Mouse (Mus musculus) stomach, embryonic 14.5 days (tissue): ENCODE results near the gene Creg2. TPM values are rescaled to one million over a fixed set of nuclear protein-coding genes. Genes with fewer than 3 reads are reported as not detected.
"Not testable (repeated sequence)": the region's sequence is repeated elsewhere in the genome, so short reads cannot be mapped to it uniquely, and the experiment has no call there.

ENCODE experiments used
- ATAC-seq: fragments of 200-750 bp; cut with Nextera tagmentation; 2 replicates; pipeline ENCODE4 v1.8.0; 2017; ENCODE audit warnings: low read depth, moderate TSS enrichment; ENCODE audit not compliant: insufficient number of reproducible peaks, insufficient read depth, low FRiP score
- H3K27ac ChIP-seq: fragments of 300-500 bp; sonication (generic); 2 replicates; pipeline ENCODE4 v1.5.1; 2014; ENCODE audit warnings: mild to moderate bottlenecking, low read length, moderate library complexity, mixed read lengths
- H3K27me3 ChIP-seq: fragments of 300-500 bp; sonication (generic); 2 replicates; pipeline ENCODE4 v1.6.1; 2014; ENCODE audit warnings: low read length, control low read depth, mixed read lengths; ENCODE audit not compliant: control insufficient read depth, insufficient read depth
- H3K36me3 ChIP-seq: fragments of 300-500 bp; sonication (generic); 2 replicates; pipeline ENCODE4 v1.6.1; 2014; ENCODE audit warnings: mild to moderate bottlenecking, control low read depth, low read length, moderate library complexity, mixed read lengths; ENCODE audit not compliant: control insufficient read depth, insufficient read depth
- H3K4me1 ChIP-seq: fragments of 300-500 bp; sonication (generic); 2 replicates; pipeline ENCODE4 v1.6.1; 2014; ENCODE audit warnings: low read length, control low read depth, mixed read lengths; ENCODE audit not compliant: control insufficient read depth, insufficient read depth
- H3K4me2 ChIP-seq: fragments of 300-500 bp; sonication (generic); replicated peaks from 2 replicates; pipeline ENCODE4 v1.6.1; 2014; ENCODE audit warnings: low read depth, low read length, control low read depth
- H3K4me3 ChIP-seq: fragments of 300-500 bp; sonication (generic); 2 replicates; pipeline ENCODE4 v1.5.1; 2014; ENCODE audit warnings: low read depth, low read length, control low read depth
- H3K9ac ChIP-seq: fragments of 300-500 bp; sonication (generic); replicated peaks from 2 replicates; pipeline ENCODE4 v1.6.1; 2014; ENCODE audit warnings: low read depth, mild to moderate bottlenecking, control low read depth, low read length, moderate library complexity, mixed read lengths
- H3K9me3 ChIP-seq: fragments of 300-500 bp; sonication (generic); 2 replicates; pipeline ENCODE4 v1.6.1; 2016; ENCODE audit warnings: low read depth, low read length, control low read depth; ENCODE audit not compliant: control insufficient read depth
- WGBS: fragments of 180-500 bp; shearing (Covaris S2); extraction: QIAGEN DNeasy Blood & Tissue Kit; methylation state at CpG from one replicate; pipeline ENCODE4 v1.1.7; 2014; 5-methylcytosine and 5-hydroxymethylcytosine counted together
- polyA plus RNA-seq: library from polyadenylated mRNA; unstranded; fragments of >200 nt; fragmentation: Nextera tagmentation; extraction: Ambion mirVana; gene quantifications from 2 replicates; pipeline ENCODE4 v1.2.1, GENCODE M21; 2014

Gene Creg2
- polyA plus RNA-seq, 1 experiment from 2014 or later = 0.29 TPM

DNA sequence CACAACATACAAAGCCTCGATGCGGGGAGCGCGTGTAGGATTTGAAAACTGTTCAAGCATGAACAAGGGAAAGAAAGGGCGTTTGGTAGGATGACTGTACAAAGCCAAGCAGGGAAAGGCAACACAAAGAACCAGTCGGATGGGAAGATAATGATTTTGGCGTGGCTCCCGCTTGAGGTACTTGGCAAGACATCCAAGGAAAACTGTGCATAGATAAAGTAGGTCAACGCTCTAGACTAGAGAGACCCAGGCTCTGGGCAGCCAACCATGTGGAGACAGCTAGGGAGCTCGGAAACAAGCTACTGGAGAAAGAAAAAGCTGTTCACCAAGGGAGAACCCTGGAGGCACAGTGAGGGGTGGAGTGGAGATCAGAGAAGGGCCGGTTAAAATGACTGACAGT lies 52.5 kb downstream of the Creg2 start:
- no peak overlapping the region for H3K9ac ChIP-seq
- H3K27ac ChIP-seq = no peak overlapping the region
- H3K27me3 ChIP-seq = no peaks in the 10 kb centered on the region
- no peak overlapping the region for H3K4me3 ChIP-seq
- 77% methylated on average over 11 of the region's 11 CpGs for WGBS
- H3K9me3 ChIP-seq = no peaks in the 10 kb centered on the region
- no peak for ATAC-seq
- H3K4me1 ChIP-seq = no peaks in the 10 kb centered on the region
- no peak overlapping the region for H3K4me2 ChIP-seq
- H3K36me3 ChIP-seq = no peaks in the 10 kb centered on the region

DNA sequence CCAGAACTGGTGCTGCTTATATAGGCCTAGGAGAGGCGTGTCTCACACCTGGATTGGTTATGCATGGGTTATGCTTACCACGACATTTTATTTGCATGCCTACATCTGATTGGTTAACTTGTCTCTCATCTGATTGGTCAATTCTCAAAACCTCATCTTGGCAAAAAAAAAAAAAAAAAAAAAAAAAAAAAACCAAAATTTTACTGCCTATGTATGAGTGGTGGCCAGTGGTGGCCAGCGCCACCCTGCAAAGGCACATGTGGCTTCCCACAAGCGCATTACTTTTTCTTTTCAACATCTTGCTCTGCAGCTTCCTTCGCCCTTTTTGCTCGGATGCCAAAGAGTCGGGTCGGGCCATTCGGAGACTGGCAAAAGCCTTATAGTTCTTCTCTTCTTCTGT lies 54.1 kb downstream of the Creg2 start:
- not testable (repeated sequence) for H3K9ac ChIP-seq, H3K4me2 ChIP-seq, H3K9me3 ChIP-seq, H3K4me1 ChIP-seq, H3K36me3 ChIP-seq, H3K27me3 ChIP-seq, H3K27ac ChIP-seq, ATAC-seq, H3K4me3 ChIP-seq
- WGBS = 89% methylated on average over 9 of the region's 9 CpGs

DNA sequence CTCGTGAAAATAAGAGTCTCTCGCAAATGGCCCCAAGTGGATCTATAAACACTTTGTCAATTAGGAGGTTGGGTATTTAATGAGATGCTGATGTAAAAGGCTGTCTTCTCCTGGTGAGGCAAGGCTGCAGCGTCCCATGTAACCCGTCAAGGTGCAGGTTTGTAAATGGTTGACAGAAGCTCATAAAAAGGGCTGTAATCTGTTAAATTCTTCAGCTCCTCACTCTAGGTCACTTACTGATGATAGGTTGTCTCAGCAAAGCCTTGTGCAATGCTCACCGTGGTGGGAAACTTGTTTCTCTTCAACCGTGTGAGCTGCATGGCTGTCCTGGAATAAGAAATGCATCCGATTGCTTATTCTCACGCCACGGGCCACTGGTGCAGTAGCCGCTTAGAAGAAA lies 57.4 kb downstream of the Creg2 start:
- H3K27me3 ChIP-seq = no peaks in the 10 kb centered on the region
- no peaks in the 10 kb centered on the region for H3K9me3 ChIP-seq
- H3K4me2 ChIP-seq = no peak overlapping the region
- H3K9ac ChIP-seq = no peak overlapping the region
- no peaks in the 10 kb centered on the region for H3K36me3 ChIP-seq
- no peak for ATAC-seq
- WGBS = 77% methylated on average over 10 of the region's 10 CpGs
- no peak overlapping the region for H3K27ac ChIP-seq
- no peaks in the 10 kb centered on the region for H3K4me1 ChIP-seq
- H3K4me3 ChIP-seq = no peak overlapping the region

DNA sequence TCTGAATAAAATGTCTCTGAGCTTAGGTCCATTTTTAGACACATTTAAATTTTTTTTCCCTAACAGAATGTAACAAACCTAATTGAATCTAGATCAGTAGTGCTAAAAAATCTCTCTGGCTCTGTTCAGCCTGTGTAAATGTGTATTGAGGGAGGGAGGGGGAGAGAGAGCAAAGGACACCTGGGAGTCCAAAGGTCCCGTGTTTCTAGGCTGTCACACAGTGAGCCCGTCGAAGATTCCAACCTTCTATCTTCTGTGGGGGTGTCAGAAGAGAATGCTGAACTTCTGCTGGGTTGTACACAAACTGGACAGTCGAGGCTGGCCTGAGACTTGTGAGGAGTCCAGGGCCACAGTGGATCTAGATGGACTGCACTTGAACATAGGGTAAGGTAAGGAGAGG lies 59.2 kb downstream of the Creg2 start:
- H3K27ac ChIP-seq = no peak overlapping the region
- H3K4me1 ChIP-seq = no peaks in the 10 kb centered on the region
- no peaks in the 10 kb centered on the region for H3K27me3 ChIP-seq
- ATAC-seq = no peak
- no peak overlapping the region for H3K4me3 ChIP-seq
- H3K4me2 ChIP-seq = no peak overlapping the region
- 58% methylated on average over 4 of the region's 4 CpGs for WGBS
- H3K36me3 ChIP-seq = no peaks in the 10 kb centered on the region
- no peaks in the 10 kb centered on the region for H3K9me3 ChIP-seq
- no peak overlapping the region for H3K9ac ChIP-seq

DNA sequence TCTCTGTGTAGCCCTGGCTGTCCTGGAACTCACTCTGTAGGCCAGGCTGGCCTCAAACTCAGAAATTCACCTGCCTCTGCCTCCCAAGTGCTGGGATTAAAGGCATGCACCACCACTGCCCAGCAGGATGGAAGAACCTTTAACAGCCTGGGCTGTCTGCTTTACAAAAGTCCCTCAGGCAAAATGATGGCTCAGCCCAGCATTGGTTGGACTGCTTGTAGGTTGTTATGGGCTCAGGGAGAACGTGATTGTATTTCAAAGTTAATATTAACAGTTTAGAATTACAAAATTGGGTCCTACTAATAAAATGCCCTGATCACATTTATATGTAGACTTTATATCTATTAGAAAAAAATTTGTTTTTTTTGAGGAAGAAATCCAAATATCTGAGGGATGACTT lies 59.7 kb downstream of the Creg2 start:
- ATAC-seq, H3K27me3 ChIP-seq, H3K4me3 ChIP-seq, H3K4me2 ChIP-seq, H3K27ac ChIP-seq, H3K4me1 ChIP-seq, H3K9me3 ChIP-seq, H3K9ac ChIP-seq, H3K36me3 ChIP-seq: not testable (repeated sequence)
- 59% methylated on average over 1 of the region's 1 CpGs for WGBS

DNA sequence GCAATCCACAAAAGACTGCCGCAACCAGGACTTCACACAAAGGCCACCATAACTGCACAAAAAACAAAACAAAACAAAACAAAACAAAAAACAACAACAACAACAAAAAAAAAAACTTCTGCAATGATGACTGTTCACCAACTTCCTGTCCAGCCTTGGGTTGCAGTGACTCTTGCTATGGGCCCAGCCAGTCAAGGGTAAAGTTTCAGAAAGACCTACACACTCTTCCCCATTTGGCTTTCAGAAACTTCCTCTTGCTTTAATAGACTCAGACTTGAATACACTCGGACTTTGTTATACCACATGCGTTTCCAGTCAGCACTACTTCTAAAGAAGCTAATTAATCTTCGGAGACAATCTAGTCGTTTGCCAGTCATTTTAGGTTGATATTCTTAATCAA lies 61.1 kb downstream of the Creg2 start:
- WGBS = 65% methylated on average over 5 of the region's 5 CpGs
- ATAC-seq = no peak
- Histone ChIP-seq H3K36me3 (no peaks in the 10 kb centered on the region), H3K4me2 (no peak overlapping the region), H3K27ac (no peak overlapping the region), H3K9me3 (no peaks in the 10 kb centered on the region), H3K4me3 (no peak overlapping the region), H3K27me3 (no peaks in the 10 kb centered on the region), H3K4me1 (no peaks in the 10 kb centered on the region), H3K9ac (no peak overlapping the region)

DNA sequence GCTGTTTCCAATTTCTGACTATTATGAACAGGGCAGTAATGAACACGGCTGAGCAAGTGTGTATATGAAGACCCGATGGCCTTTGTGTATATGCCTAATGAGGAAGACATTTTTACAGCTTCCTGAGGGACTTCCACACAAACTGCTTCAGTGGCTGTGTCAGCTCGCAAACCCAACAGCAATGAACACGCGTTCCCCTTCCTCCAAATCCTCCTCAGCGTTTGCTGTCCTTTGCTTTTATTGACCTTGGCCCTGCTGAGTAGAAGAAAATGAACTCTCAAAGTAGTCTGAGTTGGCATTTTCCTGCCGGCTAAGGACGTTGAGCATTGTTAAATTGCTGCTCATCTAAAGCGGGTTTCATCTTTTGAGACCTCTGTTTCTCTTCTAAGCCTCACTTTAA lies 65.9 kb downstream of the Creg2 start:
- WGBS = 84% methylated on average over 9 of the region's 9 CpGs

DNA sequence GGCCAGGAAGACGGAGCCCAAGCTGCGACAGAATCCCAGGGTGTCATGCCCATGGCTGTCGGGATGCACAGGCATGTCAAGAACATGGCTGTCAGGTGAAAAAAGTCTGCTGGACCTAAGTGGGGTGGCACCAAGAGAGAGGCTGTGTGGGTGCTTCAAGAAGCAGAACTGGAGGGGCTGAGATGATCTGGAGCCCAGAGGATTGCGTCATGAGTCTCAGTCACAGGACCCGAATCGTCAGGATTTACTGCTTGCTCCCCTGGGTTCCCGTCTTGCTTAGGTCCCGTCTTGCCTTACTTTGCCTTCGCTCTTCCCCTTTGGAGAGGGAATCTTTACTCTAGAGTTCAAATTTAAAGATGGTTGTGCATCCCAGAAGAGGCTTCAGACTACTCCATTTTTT lies 68.1 kb downstream of the Creg2 start:
- no peaks in the 10 kb centered on the region for H3K4me1 ChIP-seq
- H3K9me3 ChIP-seq = no peaks in the 10 kb centered on the region

More for the DNA sequence above, 65.9 kb downstream of the Creg2 start:
- H3K27ac ChIP-seq = no peak overlapping the region
- ATAC-seq = no peak
- no peak overlapping the region for H3K9ac ChIP-seq
- H3K9me3 ChIP-seq = no peaks in the 10 kb centered on the region
- H3K4me3 ChIP-seq = no peak overlapping the region
- no peaks in the 10 kb centered on the region for H3K36me3 ChIP-seq
- H3K4me1 ChIP-seq = no peaks in the 10 kb centered on the region
- no peak overlapping the region for H3K4me2 ChIP-seq
- no peaks in the 10 kb centered on the region for H3K27me3 ChIP-seq

DNA sequence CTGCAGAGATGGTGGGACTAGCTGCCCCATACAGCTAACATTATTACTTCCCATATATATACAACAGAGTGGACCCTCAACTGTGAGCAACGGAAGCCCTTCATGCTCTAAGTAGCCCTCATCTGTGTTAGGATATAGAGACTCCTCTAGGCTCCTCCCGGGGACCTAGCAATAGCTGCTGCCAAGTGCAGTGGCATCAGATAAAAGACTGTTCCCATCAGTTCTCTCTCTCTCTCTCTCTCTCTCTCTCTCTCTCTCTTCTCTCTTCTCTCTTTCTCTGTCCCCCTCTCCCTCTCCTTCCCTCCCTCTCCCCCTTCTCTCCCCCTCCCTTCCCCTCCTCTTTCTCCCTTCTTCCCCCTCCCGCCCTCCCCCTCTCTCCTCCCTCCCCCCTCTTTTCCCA lies 70.1 kb downstream of the Creg2 start:
- ATAC-seq = no peak
- WGBS = 80% methylated on average over 2 of the region's 3 CpGs
- no peak overlapping the region for H3K27ac ChIP-seq

More for the DNA sequence above, 68.1 kb downstream of the Creg2 start:
- Histone ChIP-seq H3K36me3 (no peaks in the 10 kb centered on the region), H3K9ac (no peak overlapping the region), H3K27me3 (no peaks in the 10 kb centered on the region), H3K4me3 (no peak overlapping the region), H3K27ac (no peak overlapping the region), H3K4me2 (no peak overlapping the region)
- ATAC-seq = no peak
- WGBS = 92% methylated on average over 9 of the region's 9 CpGs

More for the DNA sequence above, 70.1 kb downstream of the Creg2 start:
- Histone ChIP-seq H3K4me3 (no peak overlapping the region), H3K4me1 (no peaks in the 10 kb centered on the region), H3K4me2 (no peak overlapping the region), H3K9me3 (no peaks in the 10 kb centered on the region), H3K9ac (no peak overlapping the region), H3K27me3 (no peaks in the 10 kb centered on the region), H3K36me3 (no peaks in the 10 kb centered on the region)
